Mouse (Mus musculus) stomach, postnatal 0 days (tissue): ENCODE measurements around the gene Srrm2. TPM values are rescaled to one million over a fixed set of nuclear protein-coding genes. Genes with fewer than 3 reads are reported as not detected.

Source experiments
- ATAC-seq: fragments of 200-750 bp; cut with Nextera tagmentation; 2 replicates; pipeline ENCODE4 v1.8.0; 2017; ENCODE audit not compliant: low FRiP score, low TSS enrichment
- DNase-seq: peaks from one replicate; pipeline ENCODE4 v3.0.0-alpha.2; 2016; ENCODE audit warnings: low spot score
- H3K27ac ChIP-seq: fragments of 300-500 bp; sonication (generic); replicated peaks from 2 replicates; pipeline ENCODE4 v1.5.1; 2014; ENCODE audit warnings: mild to moderate bottlenecking, control low read depth
- H3K27me3 ChIP-seq: fragments of 300-500 bp; sonication (generic); 2 replicates; pipeline ENCODE4 v1.6.1; 2014; ENCODE audit warnings: low read length; ENCODE audit not compliant: control insufficient read depth, insufficient read depth
- H3K36me3 ChIP-seq: fragments of 300-500 bp; sonication (generic); 2 replicates; pipeline ENCODE4 v1.6.1; 2014; ENCODE audit warnings: low read length, mixed read lengths; ENCODE audit not compliant: control insufficient read depth, insufficient read depth
- H3K4me1 ChIP-seq: fragments of 300-500 bp; sonication (generic); replicated peaks from 2 replicates; pipeline ENCODE4 v1.6.1; 2014; ENCODE audit warnings: antibody characterized with exemption; ENCODE audit not compliant: control insufficient read depth, insufficient read depth
- H3K4me2 ChIP-seq: fragments of 300-500 bp; sonication (generic); replicated peaks from 2 replicates; pipeline ENCODE4 v1.6.1; 2014; ENCODE audit warnings: low read depth, mild to moderate bottlenecking, control low read depth, moderate library complexity
- H3K4me3 ChIP-seq: fragments of 300-500 bp; sonication (generic); 2 replicates; pipeline ENCODE4 v1.5.1; 2014; ENCODE audit warnings: low read depth, low read length, control low read depth
- H3K9ac ChIP-seq: fragments of 300-500 bp; sonication (generic); 2 replicates; pipeline ENCODE4 v1.6.1; 2014; ENCODE audit warnings: mild to moderate bottlenecking, low read length, control low read depth, mixed read lengths
- H3K9me3 ChIP-seq: fragments of 300-500 bp; sonication (generic); 2 replicates; pipeline ENCODE4 v1.6.1; 2016; ENCODE audit warnings: low read length; ENCODE audit not compliant: control insufficient read depth
- CTCF ChIP-seq: IDR thresholded peaks from 2 replicates; pipeline ENCODE4 v1.5.1; 2016; ENCODE audit warnings: antibody characterized with exemption, low read depth, mild to moderate bottlenecking, moderate library complexity
- EP300 ChIP-seq: optimal IDR thresholded peaks from 2 replicates; pipeline ENCODE3; 2016; ENCODE audit warnings: antibody characterized with exemption
- WGBS: fragments of 180-500 bp; shearing (Covaris S2); extraction: QIAGEN DNeasy Blood & Tissue Kit; methylation state at CpG from one replicate; pipeline ENCODE4 v1.1.7; 2014; 5-methylcytosine and 5-hydroxymethylcytosine counted together
- polyA plus RNA-seq: library from polyadenylated mRNA; unstranded; fragments of >200 nt; fragmentation: Nextera tagmentation; extraction: Ambion mirVana; gene quantifications from 2 replicates; pipeline ENCODE4 v1.2.1, GENCODE M21; 2015

Srrm2 gene
- polyA plus RNA-seq, 1 experiment from 2014 or later: 211 TPM

GRCm38 (mm10) chr17:23789749-23790268 lies 523 bp upstream of the Srrm2 start:
- peak overlapping the region; percentile 80 for H3K9ac ChIP-seq
- H3K36me3 ChIP-seq: no peaks in the 10 kb centered on the region
- H3K4me1 ChIP-seq: peaks cover 4% of the 10 kb centered on the region; the same call in 1 of the 2 replicates
- TF ChIP-seq EP300 (no peak), CTCF (no peak)
- H3K4me2 ChIP-seq: peak overlapping the region; percentile 78
- ATAC-seq (no peak), DNase-seq (no peak)
- H3K4me3 ChIP-seq: peak overlapping the region; percentile 47
- WGBS: 24% methylated on average over 8 of the region's 8 CpGs
- peak overlapping the region; percentile 86 for H3K27ac ChIP-seq
- no peaks in the 10 kb centered on the region for H3K27me3 ChIP-seq
- no peaks in the 10 kb centered on the region for H3K9me3 ChIP-seq

DNA sequence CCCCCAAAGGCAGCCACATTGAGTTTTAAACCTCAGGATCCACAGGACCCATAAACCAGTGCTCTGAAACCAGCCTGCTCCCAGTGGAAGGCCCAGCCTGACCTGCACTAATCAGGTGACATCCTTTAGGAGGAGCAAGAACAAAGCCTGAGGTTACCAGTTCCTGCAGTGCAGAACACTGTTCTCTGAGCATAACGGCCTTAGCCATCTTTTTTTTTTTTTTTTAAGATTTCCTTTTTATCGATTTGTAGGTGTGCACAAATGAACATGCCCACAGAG lies 686 bp downstream of the Srrm2 start:
- 59% methylated on average over 2 of the region's 2 CpGs for WGBS
- DNase-seq (no peak), ATAC-seq (no peak; the same call in 1 of the 2 replicates)
- Histone ChIP-seq H3K9ac (no peak overlapping the region; the same call in 1 of the 2 replicates), H3K36me3 (no peaks in the 10 kb centered on the region), H3K27me3 (no peaks in the 10 kb centered on the region), H3K27ac (no peak overlapping the region; the same call in 1 of the 2 replicates), H3K4me3 (no peak overlapping the region), H3K4me1 (peaks cover 2% of the 10 kb centered on the region; the same call in 1 of the 2 replicates), H3K9me3 (no peaks in the 10 kb centered on the region), H3K4me2 (peak overlapping the region; percentile 78)
- TF ChIP-seq CTCF (no peak), EP300 (no peak)

DNA sequence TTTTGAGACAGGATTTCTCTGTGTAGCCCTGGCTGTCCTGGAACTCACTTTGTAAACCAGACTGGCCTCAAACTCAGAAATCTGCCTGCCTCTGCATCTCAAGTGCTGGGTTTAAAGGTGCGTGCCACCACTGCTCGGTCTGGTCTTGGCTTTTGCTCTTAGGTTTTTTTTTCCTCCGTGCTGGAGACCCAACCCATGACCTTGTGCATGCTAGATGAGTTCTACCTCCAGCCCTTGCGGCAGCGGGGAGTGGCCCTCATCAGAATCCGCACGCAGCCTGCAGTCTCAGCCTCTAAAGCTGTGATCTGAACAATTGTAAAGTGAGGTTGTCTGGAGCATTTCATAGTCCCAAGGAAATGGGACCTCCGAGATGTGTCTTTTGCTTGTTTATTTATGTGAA lies 5.0 kb downstream of the Srrm2 start:
- peaks cover 2% of the 10 kb centered on the region; the same call in 1 of the 2 replicates for H3K4me1 ChIP-seq
- no peaks in the 10 kb centered on the region for H3K27me3 ChIP-seq
- ATAC-seq (no peak), DNase-seq (no peak)
- WGBS: 95% methylated on average over 8 of the region's 8 CpGs
- H3K4me2 ChIP-seq: no peak overlapping the region
- H3K9me3 ChIP-seq: no peaks in the 10 kb centered on the region
- TF ChIP-seq CTCF (no peak), EP300 (no peak)
- no peak overlapping the region for H3K4me3 ChIP-seq
- no peak overlapping the region for H3K9ac ChIP-seq
- no peaks in the 10 kb centered on the region for H3K36me3 ChIP-seq
- no peak overlapping the region for H3K27ac ChIP-seq

GRCm38 (mm10) chr17:23797316-23797715 lies 7.0 kb downstream of the Srrm2 start:
- DNase-seq (no peak), ATAC-seq (no peak)
- Histone ChIP-seq H3K9me3 (no peaks in the 10 kb centered on the region), H3K27ac (no peak overlapping the region), H3K36me3 (no peaks in the 10 kb centered on the region), H3K4me1 (no peaks in the 10 kb centered on the region), H3K9ac (no peak overlapping the region), H3K27me3 (no peaks in the 10 kb centered on the region), H3K4me2 (no peak overlapping the region), H3K4me3 (no peak overlapping the region)
- no peak for TF ChIP-seq CTCF
- TF ChIP-seq EP300: no peak
- WGBS: 67% methylated on average over 7 of the region's 7 CpGs

DNA sequence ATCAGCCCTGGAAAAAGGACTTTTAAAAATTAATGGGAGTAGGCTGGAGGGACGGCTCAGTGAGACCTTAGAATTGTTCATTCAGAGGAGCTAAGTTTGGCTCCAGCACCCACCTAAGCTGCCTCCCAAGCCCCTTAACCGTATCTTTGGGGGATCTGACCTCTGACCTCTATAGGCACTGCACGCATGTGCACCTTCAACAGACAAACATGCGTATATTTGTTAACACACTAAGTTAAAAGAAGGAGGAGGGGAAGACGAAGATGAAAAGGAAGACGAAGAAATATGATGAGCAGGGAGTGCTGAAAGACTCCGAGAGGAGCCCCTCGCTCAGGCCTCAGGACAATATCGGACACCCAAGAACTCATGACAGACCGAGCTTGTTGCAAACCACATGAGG lies 11.3 kb downstream of the Srrm2 start:
- WGBS: 96% methylated on average over 10 of the region's 10 CpGs
- Histone ChIP-seq H3K27me3 (no peaks in the 10 kb centered on the region), H3K9me3 (no peaks in the 10 kb centered on the region), H3K9ac (no peak overlapping the region), H3K4me3 (no peak overlapping the region), H3K4me1 (peaks cover 3% of the 10 kb centered on the region; the same call in 1 of the 2 replicates), H3K4me2 (no peak overlapping the region), H3K36me3 (no peaks in the 10 kb centered on the region), H3K27ac (no peak overlapping the region)
- ATAC-seq: no peak
- no peak for DNase-seq
- TF ChIP-seq EP300 (no peak), CTCF (no peak)

DNA sequence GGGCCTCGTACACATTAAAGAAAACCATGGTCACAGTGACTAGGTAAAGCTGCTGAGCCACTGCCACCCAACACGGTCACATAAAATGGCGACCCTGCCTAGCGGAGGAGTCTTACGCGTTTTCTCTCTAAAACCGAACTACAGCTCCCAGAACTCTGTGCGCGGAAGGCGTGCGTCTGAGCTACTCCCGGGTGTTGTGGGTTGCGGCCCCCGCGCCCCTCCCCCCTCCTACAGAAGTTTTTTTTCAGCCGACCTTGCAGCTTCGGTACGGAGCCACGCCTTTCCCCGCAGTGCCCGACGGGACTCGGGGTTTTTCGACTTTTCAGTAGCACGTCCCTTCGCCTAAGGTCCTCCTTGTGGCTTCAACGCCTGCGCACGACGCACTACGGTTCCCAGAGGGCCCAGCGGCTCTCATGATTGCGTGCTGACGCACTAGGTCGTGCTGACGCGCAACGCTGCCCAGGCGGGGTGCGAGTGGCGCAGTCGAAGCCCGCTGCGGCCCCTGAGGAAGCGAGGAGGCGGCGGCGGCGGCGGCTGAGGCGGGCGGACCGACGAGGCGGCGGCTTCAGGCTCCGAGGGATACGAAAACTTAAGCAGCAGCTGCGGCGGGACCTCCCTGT lies 12.5 kb downstream of the Srrm2 start:
- TF ChIP-seq CTCF: no peak
- TF ChIP-seq EP300: no peak
- ATAC-seq (peak; percentile 98), DNase-seq (peak; percentile 99)
- H3K27ac ChIP-seq: peak overlapping the region; percentile 98
- H3K9me3 ChIP-seq: no peaks in the 10 kb centered on the region
- peaks cover 3% of the 10 kb centered on the region; the same call in 1 of the 2 replicates for H3K4me1 ChIP-seq
- peak overlapping the region; percentile 97 for H3K9ac ChIP-seq
- WGBS: under 1% methylated on average over 60 of the region's 60 CpGs
- H3K27me3 ChIP-seq: no peaks in the 10 kb centered on the region
- H3K4me2 ChIP-seq: peak overlapping the region; percentile 65
- H3K36me3 ChIP-seq: no peaks in the 10 kb centered on the region
- peak overlapping the region; percentile 97 for H3K4me3 ChIP-seq
